Mouse (Mus musculus) ES-E14 (cell line): ENCODE results near the gene Proser1.

ENCODE experiments used
- CHD2 ChIP-seq: IDR thresholded peaks from 2 replicates; pipeline ENCODE4 v1.6.1; 2014; ENCODE audit warnings: mild to moderate bottlenecking, low read depth, low read length, inconsistent platforms
- HCFC1 ChIP-seq: IDR thresholded peaks from 2 replicates; pipeline ENCODE4 v1.6.1; 2012; ENCODE audit warnings: low read length, inconsistent platforms, borderline replicate concordance; ENCODE audit not compliant: insufficient read depth
- MAFK ChIP-seq: IDR thresholded peaks from 2 replicates; pipeline ENCODE4 v1.6.1; 2014; ENCODE audit warnings: mild to moderate bottlenecking, low read depth, low read length, inconsistent platforms; ENCODE audit not compliant: insufficient read depth
- ZC3H11A ChIP-seq: IDR thresholded peaks from 2 replicates; pipeline ENCODE4 v1.6.1; 2012; ENCODE audit warnings: low read depth, mild to moderate bottlenecking, inconsistent platforms, low read length, borderline replicate concordance
- ZNF384 ChIP-seq: IDR thresholded peaks from 2 replicates; pipeline ENCODE4 v1.6.1; 2012; ENCODE audit warnings: low read depth, low read length, inconsistent platforms

DNA sequence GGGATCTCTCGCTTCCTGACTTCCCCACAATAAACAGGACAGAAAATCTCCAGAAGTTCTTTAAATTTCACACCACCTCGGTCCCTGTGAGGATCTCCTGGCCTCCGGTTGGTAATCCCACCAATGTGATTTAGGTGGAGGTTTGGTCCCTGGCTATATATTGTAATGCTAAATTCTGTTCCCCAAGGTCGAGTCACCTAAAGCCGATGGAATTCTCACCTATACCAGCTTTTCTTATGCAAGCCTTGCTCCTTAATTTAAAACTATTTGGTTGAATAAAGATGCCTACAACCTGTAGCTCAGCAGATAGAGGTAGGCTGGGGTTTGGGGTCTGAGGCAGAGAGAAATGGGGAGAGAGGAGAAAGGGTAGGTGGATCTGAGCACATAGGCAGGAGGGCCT, 5.7 kb upstream of the Proser1 start:
- TF ChIP-seq ZNF384 (no peak), ZC3H11A (no peak), CHD2 (no peak), MAFK (no peak), HCFC1 (no peak)
